Mouse (Mus musculus) thymus, adult 2 months (tissue): ENCODE measurements around the gene Tsn.

Experiments used
- CTCF ChIP-seq: fragments of 200-500 bp; IDR thresholded peaks from 2 replicates; pipeline ENCODE4 v1.5.1; 2012; ENCODE audit warnings: mild to moderate bottlenecking, control low read depth, low read length, moderate library complexity, borderline replicate concordance; ENCODE audit not compliant: control insufficient read depth, poor library complexity, insufficient read depth; ENCODE audit errors: extremely low read depth
- POLR2A ChIP-seq: fragments of 200-500 bp; IDR thresholded peaks from 2 replicates; pipeline ENCODE4 v1.6.1; 2012; ENCODE audit warnings: mild to moderate bottlenecking, low read length, control low read depth, moderate library complexity; ENCODE audit not compliant: control insufficient read depth, poor library complexity, insufficient read depth; ENCODE audit errors: extremely low read depth

DNA sequence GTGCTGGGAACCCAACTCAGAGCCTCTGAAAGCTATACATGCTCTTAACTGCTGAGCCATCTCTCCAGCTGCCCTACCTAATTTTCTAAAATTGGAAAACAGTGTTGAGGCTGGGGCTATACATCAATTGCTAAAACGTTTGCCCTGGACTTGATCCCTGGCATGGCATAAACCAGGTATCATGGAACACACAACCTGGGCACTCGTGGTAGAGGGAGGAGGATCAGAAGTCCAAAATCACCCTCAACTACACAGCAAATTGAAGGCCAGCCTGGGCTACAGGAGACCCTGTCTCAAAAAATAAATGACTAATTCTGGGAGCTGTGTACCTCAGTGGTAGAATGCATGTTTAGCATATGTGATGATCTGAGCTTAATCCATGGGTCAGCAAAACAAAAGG, 13.8 kb downstream of the Tsn start:
- TF ChIP-seq POLR2A (no peak), CTCF (no peak)
